Mouse (Mus musculus) cerebellum, adult 2 months (tissue): ENCODE measurements around the gene Nrtn.

Experiments
- CTCF ChIP-seq: fragments of 200-500 bp; IDR thresholded peaks from 2 replicates; pipeline ENCODE4 v1.5.1; 2011; ENCODE audit warnings: low read depth, mild to moderate bottlenecking, control low read depth, low read length, moderate library complexity, borderline replicate concordance; ENCODE audit not compliant: insufficient read depth
- POLR2A ChIP-seq: fragments of 200-500 bp; IDR thresholded peaks from 2 replicates; pipeline ENCODE4 v1.6.1; 2011; ENCODE audit warnings: low read length, control low read depth, borderline replicate concordance; ENCODE audit not compliant: insufficient read depth

DNA sequence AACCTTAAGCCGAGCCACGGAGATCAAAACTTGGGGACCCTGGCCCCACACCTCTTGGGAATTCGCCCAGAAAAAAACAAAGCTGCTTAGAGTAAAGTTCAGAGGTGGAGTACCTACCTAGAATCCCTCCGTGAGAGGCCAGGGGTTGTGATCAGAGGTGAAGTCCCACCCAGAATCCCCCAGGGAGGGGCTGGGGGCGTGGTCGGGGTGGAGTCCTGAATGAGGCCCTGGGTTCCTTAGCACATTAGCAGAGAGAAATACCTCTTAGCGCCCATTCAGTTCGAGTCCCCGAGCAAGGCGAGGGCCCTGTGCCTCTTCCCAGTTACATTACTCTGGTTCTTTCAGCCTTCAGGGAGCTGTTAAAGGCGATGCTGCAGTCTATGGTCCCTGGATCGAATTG, 29.7 kb downstream of the Nrtn start:
- no peak for TF ChIP-seq POLR2A
- no peak for TF ChIP-seq CTCF
